Mouse (Mus musculus): ENCODE results near the gene Bcam. TPM values are rescaled to one million over a fixed set of nuclear protein-coding genes. Genes with fewer than 3 reads are reported as not detected.

The Bcam gene
- polyA plus RNA-seq, 1 experiment from 2014 or later: 101 TPM

Other genes starting within 250 kb of the Bcam start
- 4.9 and 5.7 TPM in 2 replicates for gene Ppp1r37, start 207.9 kb downstream of the Bcam start, polyA plus RNA-seq (2014; fragmentation: Nextera tagmentation; extraction: Ambion mirVana)
- gene Zfp296, start 193.7 kb downstream of the Bcam start, polyA plus RNA-seq (2014; fragmentation: Nextera tagmentation; extraction: Ambion mirVana): 0.48 and 1.2 TPM in 2 replicates
- 142 and 151 TPM in 2 replicates for gene Gemin7, start 193.4 kb downstream of the Bcam start, polyA plus RNA-seq (2014; fragmentation: Nextera tagmentation; extraction: Ambion mirVana)
- gene Clasrp, start 166.5 kb downstream of the Bcam start, polyA plus RNA-seq (2014; fragmentation: Nextera tagmentation; extraction: Ambion mirVana): 36.0 and 47.5 TPM in 2 replicates
- gene Relb, start 141.6 kb downstream of the Bcam start, polyA plus RNA-seq (2014; fragmentation: Nextera tagmentation; extraction: Ambion mirVana): 9.9 and 11.5 TPM in 2 replicates
- 77.9 and 87.9 TPM in 2 replicates for gene Clptm1, start 106.0 kb downstream of the Bcam start, polyA plus RNA-seq (2014; fragmentation: Nextera tagmentation; extraction: Ambion mirVana)
- 0.78 and 0.80 TPM in 2 replicates for gene Apoc2, start 93.1 kb downstream of the Bcam start, polyA plus RNA-seq (2014; fragmentation: Nextera tagmentation; extraction: Ambion mirVana)
- gene Gm44805, start 89.6 kb downstream of the Bcam start, polyA plus RNA-seq (2014; fragmentation: Nextera tagmentation; extraction: Ambion mirVana): not detected in 2 replicates
- gene Apoc4, start 89.5 kb downstream of the Bcam start, polyA plus RNA-seq (2014; fragmentation: Nextera tagmentation; extraction: Ambion mirVana): not detected in 2 replicates
- 16.1 and 19.0 TPM in 2 replicates for gene Apoc1, start 78.4 kb downstream of the Bcam start, polyA plus RNA-seq (2014; fragmentation: Nextera tagmentation; extraction: Ambion mirVana)
- gene Apoe, start 71.8 kb downstream of the Bcam start, polyA plus RNA-seq (2014; fragmentation: Nextera tagmentation; extraction: Ambion mirVana): 482 and 510 TPM in 2 replicates
- gene Tomm40, start 55.6 kb downstream of the Bcam start, polyA plus RNA-seq (2014; fragmentation: Nextera tagmentation; extraction: Ambion mirVana): 114 and 125 TPM in 2 replicates
- gene Nectin2, start 20.5 kb downstream of the Bcam start, polyA plus RNA-seq (2014; fragmentation: Nextera tagmentation; extraction: Ambion mirVana): 55.2 and 62.0 TPM in 2 replicates
- 4.7 TPM in 2 replicates for gene Cblc, start 25.8 kb upstream of the Bcam start, polyA plus RNA-seq (2014; fragmentation: Nextera tagmentation; extraction: Ambion mirVana)
- 4.3 and 4.6 TPM in 2 replicates for gene Bcl3, start 51.8 kb upstream of the Bcam start, polyA plus RNA-seq (2014; fragmentation: Nextera tagmentation; extraction: Ambion mirVana)
- 0.69 and 0.75 TPM in 2 replicates for gene Gm19345, start 81.0 kb upstream of the Bcam start, polyA plus RNA-seq (2014; fragmentation: Nextera tagmentation; extraction: Ambion mirVana)
- not detected in 2 replicates for gene Ceacam16, start 90.3 kb upstream of the Bcam start, polyA plus RNA-seq (2014; fragmentation: Nextera tagmentation; extraction: Ambion mirVana)
- 1.2 TPM in 2 replicates for gene Ceacam19, start 116.9 kb upstream of the Bcam start, polyA plus RNA-seq (2014; fragmentation: Nextera tagmentation; extraction: Ambion mirVana)
- 9.0 and 10.2 TPM in 2 replicates for gene Pvr, start 150.1 kb upstream of the Bcam start, polyA plus RNA-seq (2014; fragmentation: Nextera tagmentation; extraction: Ambion mirVana)
- not detected in 2 replicates for gene Igsf23, start 179.7 kb upstream of the Bcam start, polyA plus RNA-seq (2014; fragmentation: Nextera tagmentation; extraction: Ambion mirVana)
- not detected in 2 replicates for gene Ceacam20, start 194.4 kb upstream of the Bcam start, polyA plus RNA-seq (2014; fragmentation: Nextera tagmentation; extraction: Ambion mirVana)
- gene Nlrp9b, start 220.4 kb upstream of the Bcam start, polyA plus RNA-seq (2014; fragmentation: Nextera tagmentation; extraction: Ambion mirVana): not detected in 2 replicates

Measured in embryonic facial prominence, embryonic 14.5 days (tissue).